Mouse (Mus musculus) urinary bladder, postnatal 4 days (tissue): Measurements from ENCODE around the gene Sri.

Source experiments
- DNase-seq, 2 experiments: peaks; one replicate each; pipeline ENCODE4 v3.0.0; 2021 to 2022; ENCODE audit warnings: low spot score in 2 of 2

Gene Sri

DNA sequence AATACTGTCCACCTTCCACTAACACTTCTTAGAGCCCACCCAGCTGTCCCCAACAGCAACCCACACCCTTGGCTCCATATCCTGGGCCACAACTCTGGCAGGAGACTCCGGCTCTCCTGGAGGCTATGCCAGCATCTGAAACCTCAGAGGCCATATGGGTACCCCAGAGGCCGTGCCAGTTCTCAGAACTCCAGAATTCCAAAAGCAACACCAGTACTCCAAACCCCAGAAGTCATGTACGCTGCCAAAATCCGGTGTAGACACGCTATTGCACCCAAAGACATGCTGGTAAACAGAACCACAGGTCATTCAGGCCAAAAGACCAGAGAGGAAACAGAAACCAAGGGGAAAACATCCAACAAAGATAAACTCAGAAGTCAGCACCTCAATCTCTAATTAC, 66.4 kb downstream of the Sri start:
- DNase-seq: no peak

DNA sequence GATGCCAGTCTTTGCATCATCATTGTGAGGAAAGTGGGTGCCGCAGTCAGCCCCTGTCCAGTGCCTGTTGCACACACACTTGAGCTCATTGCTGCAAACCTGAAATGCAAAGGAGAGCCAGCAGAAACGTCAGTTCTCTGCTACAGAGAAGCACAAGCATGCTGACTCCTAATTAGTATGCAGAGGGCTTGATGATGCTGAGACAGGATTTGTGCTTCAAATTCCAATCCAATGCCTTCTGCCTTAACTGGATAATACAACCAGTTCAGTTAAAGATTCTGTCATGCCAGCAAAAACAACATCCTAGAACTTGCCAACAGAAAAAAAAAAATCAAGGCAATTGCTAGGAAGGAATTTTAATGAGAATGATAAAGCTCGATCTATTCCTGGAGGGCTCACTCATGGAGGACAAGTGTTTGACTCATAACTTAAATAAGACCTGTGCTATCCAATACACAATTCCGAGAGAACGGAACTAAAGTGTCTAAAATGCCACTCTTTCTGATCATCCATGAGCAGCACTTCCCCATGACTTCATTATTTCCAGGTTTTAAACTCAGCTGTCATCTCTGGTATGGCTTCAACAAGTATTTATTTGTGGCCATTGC, 70.8 kb downstream of the Sri start:
- DNase-seq: no peak
